Mouse (Mus musculus): ENCODE data around the gene Acadl. TPM values are rescaled to one million over a fixed set of nuclear protein-coding genes. Genes with fewer than 3 reads are reported as not detected.

The Acadl gene
- polyA plus RNA-seq, 1 experiment from 2014 or later, result 220 TPM

- TF ChIP-seq CTCF (IDR thresholded peaks at IDR 0.05), result no peak
- CTCF ChIA-PET, result no interaction called here
Observed at GRCm38 (mm10) chr1:66880217-66880616, 17.1 kb upstream of the Acadl start.

GRCm38 (mm10) chr1:66874740-66875139, 11.7 kb upstream of the Acadl start:
- DNase-seq (ENCODE audit: low read depth, low spot score) (no peak), ATAC-seq (no peak)
- in situ Hi-C loops (cut with MboI; ENCODE audit: low pct_unique_long_range_greater_than_20kb), result loop anchor here (25.0 kb wide), 1 partner anchor 1587 kb away; the partner anchor contains the start of gene Pth2r
- peaks cover 3% of the 10 kb centered on the region for H3K27me3 ChIP-seq
- CTCF ChIA-PET, result no interaction called here
- TF ChIP-seq CTCF (IDR thresholded peaks at IDR 0.05), result no peak
- POLR2A ChIA-PET, result no interaction called here

More at GRCm38 (mm10) chr1:66880217-66880616, 17.1 kb upstream of the Acadl start:
- no peak for ATAC-seq
- in situ Hi-C loops (cut with MboI; ENCODE audit: low pct_unique_long_range_greater_than_20kb), result no loop called here
- DNase-seq (ENCODE audit: low read depth, low spot score), result no peak
- POLR2A ChIA-PET, result no interaction called here
- H3K27me3 ChIP-seq, result no peaks in the 10 kb centered on the region

DNA sequence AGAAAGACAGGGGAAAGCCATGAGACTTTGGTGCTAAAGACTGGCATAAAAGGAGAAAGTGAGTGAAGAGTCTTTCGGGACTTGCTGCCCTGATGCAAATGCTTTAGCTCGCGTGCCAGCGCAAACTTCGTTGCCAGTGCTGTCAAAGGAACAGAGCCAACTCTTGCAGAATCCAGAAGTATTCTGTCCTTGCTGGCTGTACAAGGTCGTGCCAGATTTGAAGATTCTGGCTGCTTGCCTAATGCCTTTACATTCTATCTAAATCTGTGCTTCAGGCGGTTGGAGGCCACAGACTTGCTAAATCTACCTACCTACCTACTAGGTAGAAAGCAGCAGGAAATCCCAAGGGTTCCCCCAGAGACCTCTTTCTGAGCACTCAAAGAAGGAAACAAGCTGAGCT, 8.5 kb upstream of the Acadl start:
- ChIA-PET POLR2A (no interaction called here), CTCF (no interaction called here)
- DNase-seq (ENCODE audit: low read depth, low spot score), result no peak
- in situ Hi-C loops (cut with MboI; ENCODE audit: low pct_unique_long_range_greater_than_20kb), result loop anchor here (25.0 kb wide), 1 partner anchor 1584 kb away; the partner anchor contains the start of gene Pth2r
- no peak for ATAC-seq
- no peak for TF ChIP-seq CTCF (IDR thresholded peaks at IDR 0.05)
- peaks cover 3% of the 10 kb centered on the region for H3K27me3 ChIP-seq

GRCm38 (mm10) chr1:66865633-66866032, 2.6 kb upstream of the Acadl start:
- ATAC-seq (no peak), DNase-seq (ENCODE audit: low read depth, low spot score) (no peak)
- TF ChIP-seq CTCF (IDR thresholded peaks at IDR 0.05), result no peak
- CTCF ChIA-PET, result no interaction called here
- POLR2A ChIA-PET, result no interaction called here
- in situ Hi-C loops (cut with MboI; ENCODE audit: low pct_unique_long_range_greater_than_20kb), result loop anchor here (25.0 kb wide), 1 partner anchor 1578 kb away; the partner anchor contains the start of gene Pth2r
- H3K27me3 ChIP-seq, result peaks cover 2% of the 10 kb centered on the region

GRCm38 (mm10) chr1:66863741-66864495, 841 bp upstream of the Acadl start:
- ATAC-seq, result no peak
- ChIA-PET POLR2A (interaction anchor here (0.7 to 1.2 kb wide), 3 partner anchors 17 to 46 kb away, joined by 3 to 4 read pairs (median 3); no protein-coding TSS in a partner anchor), CTCF (interaction anchor here (1.4 kb wide), 1 partner anchor 31 kb away, joined by 4 read pairs; no protein-coding TSS in a partner anchor)
- TF ChIP-seq CTCF (IDR thresholded peaks at IDR 0.05), result no peak
- no peaks in the 10 kb centered on the region for H3K27me3 ChIP-seq
- in situ Hi-C loops (cut with MboI; ENCODE audit: low pct_unique_long_range_greater_than_20kb), result loop anchor here (25.0 kb wide), 1 partner anchor 1577 kb away; the partner anchor contains the start of gene Pth2r
- no peak for DNase-seq (ENCODE audit: low read depth, low spot score)

- in situ Hi-C loops (cut with MboI; ENCODE audit: low pct_unique_long_range_greater_than_20kb), result loop anchor here (25.0 kb wide), 1 partner anchor 1575 kb away; the partner anchor contains the start of gene Pth2r
Observed at GRCm38 (mm10) chr1:66861764-66862672, 1.1 kb downstream of the Acadl start.

GRCm38 (mm10) chr1:66847506-66847905, 15.6 kb downstream of the Acadl start:
- CTCF ChIA-PET, result interaction anchor here (1.3 to 1.9 kb wide), 3 partner anchors 26 to 171 kb away, joined by 4 to 6 read pairs (median 4); no protein-coding TSS in a partner anchor
- POLR2A ChIA-PET, result no interaction called here
- DNase-seq (ENCODE audit: low read depth, low spot score), result no peak
- in situ Hi-C loops (cut with MboI; ENCODE audit: low pct_unique_long_range_greater_than_20kb), result no loop called here
- H3K27me3 ChIP-seq, result no peaks in the 10 kb centered on the region
- ATAC-seq, result no peak
- peak; percentile 28 for TF ChIP-seq CTCF (IDR thresholded peaks at IDR 0.05)

More at GRCm38 (mm10) chr1:66861764-66862672, 1.1 kb downstream of the Acadl start:
- no peaks in the 10 kb centered on the region for H3K27me3 ChIP-seq
- DNase-seq (ENCODE audit: low read depth, low spot score) (no peak), ATAC-seq (no peak)
- TF ChIP-seq CTCF (IDR thresholded peaks at IDR 0.05), result no peak
- POLR2A ChIA-PET, result interaction anchor here (1.2 to 1.4 kb wide), 2 partner anchors 10 to 45 kb away, joined by 3 to 6 read pairs; no protein-coding TSS in a partner anchor
- CTCF ChIA-PET, result interaction anchor here (1.0 to 1.4 kb wide), 5 partner anchors 19 to 79 kb away, joined by 3 to 5 read pairs (median 4); no protein-coding TSS in a partner anchor

DNA sequence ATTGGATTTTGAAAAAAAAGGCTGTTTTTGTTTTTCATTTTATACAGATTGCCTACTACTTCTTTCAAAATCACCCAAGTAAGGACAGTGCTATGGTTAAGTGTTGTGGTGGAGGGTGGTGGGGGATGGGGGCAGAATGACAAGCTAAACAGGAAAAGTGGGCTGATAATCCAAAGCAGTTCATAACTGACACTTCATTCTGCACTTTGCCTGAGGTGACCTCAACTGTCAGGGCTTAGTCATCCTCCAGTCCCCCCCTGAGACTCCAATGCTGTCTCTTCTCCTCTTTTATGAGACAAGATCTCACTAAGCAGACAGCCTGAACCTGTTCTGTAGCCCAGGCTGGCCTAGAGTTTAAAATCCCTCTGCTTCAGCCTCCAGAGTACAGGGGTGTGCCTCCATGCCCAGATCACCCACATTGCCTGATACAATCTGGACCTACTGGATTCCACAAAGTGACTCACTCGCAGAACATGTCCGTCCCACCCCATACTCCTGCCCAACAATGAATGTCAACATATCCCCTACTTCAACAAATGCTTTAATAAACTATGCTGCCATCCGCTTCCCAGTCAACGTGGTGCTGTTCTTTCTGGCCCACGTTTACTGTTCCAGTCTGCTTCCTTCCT, 17.3 kb downstream of the Acadl start:
- in situ Hi-C loops (cut with MboI; ENCODE audit: low pct_unique_long_range_greater_than_20kb), result no loop called here
- peak; percentile 86 for ATAC-seq
- no peak for TF ChIP-seq CTCF (IDR thresholded peaks at IDR 0.05)
- DNase-seq (ENCODE audit: low read depth, low spot score), result no peak
- CTCF ChIA-PET, result interaction anchor here (1.1 kb wide), 1 partner anchor 32 kb away, joined by 4 read pairs; no protein-coding TSS in a partner anchor
- no peaks in the 10 kb centered on the region for H3K27me3 ChIP-seq
- POLR2A ChIA-PET, result no interaction called here

DNA sequence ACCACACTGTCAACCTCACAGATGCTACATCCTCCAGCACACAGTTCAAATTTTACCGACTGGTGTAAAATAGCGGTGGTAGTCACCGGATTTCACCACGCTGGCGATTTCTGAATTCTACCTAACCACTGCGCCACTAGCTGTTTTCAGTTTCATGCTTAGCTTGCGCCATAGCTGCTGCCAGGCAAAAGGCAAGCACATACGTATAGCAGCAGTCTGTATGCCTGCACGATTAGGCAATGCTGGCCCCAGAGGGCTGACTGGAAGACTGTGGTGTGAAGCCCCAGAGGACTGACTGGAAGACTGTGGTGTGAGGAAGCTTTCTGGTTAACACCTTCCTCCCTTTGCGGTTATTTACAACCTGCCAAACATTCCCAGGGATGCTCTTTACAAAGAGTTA, 21.1 kb downstream of the Acadl start:
- H3K27me3 ChIP-seq, result no peaks in the 10 kb centered on the region
- POLR2A ChIA-PET, result no interaction called here
- DNase-seq (ENCODE audit: low read depth, low spot score), result no peak
- TF ChIP-seq CTCF (IDR thresholded peaks at IDR 0.05), result no peak
- CTCF ChIA-PET, result no interaction called here
- in situ Hi-C loops (cut with MboI; ENCODE audit: low pct_unique_long_range_greater_than_20kb), result no loop called here
- no peak for ATAC-seq

DNA sequence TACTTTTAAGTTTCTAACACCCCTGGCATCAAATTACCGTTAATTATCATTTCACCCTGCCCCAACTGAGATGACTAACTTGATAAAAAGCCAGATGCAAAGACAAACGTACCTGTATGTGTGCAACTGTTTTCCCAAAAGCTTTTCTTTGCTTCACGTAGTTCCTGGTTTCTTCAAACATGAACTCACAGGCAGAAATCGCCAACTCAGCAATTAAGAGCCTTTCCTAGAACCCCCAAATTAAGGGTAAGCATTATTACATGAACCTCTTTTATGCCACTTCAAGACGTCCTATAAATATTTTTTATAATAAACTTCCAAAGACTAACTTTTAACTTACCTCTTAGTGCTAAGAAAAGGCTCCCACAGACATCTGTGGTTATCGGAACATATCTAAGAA, 21.6 kb downstream of the Acadl start:
- H3K27me3 ChIP-seq, result no peaks in the 10 kb centered on the region
- ChIA-PET POLR2A (no interaction called here), CTCF (no interaction called here)
- ATAC-seq (no peak), DNase-seq (ENCODE audit: low read depth, low spot score) (no peak)
- in situ Hi-C loops (cut with MboI; ENCODE audit: low pct_unique_long_range_greater_than_20kb), result no loop called here
- no peak for TF ChIP-seq CTCF (IDR thresholded peaks at IDR 0.05)
